Mouse (Mus musculus) frontal cortex, postnatal 14 days (tissue): ENCODE measurements around the gene Cilp2.

Source experiments
- DNase-seq, 2 experiments: peaks; one replicate each; pipeline ENCODE4 v3.0.0; 2022; ENCODE audit warnings: low spot score in 2 of 2

The Cilp2 gene

GRCm38 (mm10) chr8:69874155-69874554 is 13.3 kb downstream of the Cilp2 start:
- DNase-seq = peak in 1 of 2 experiments; percentile 74

GRCm38 (mm10) chr8:69870907-69871306 is 16.6 kb downstream of the Cilp2 start:
- DNase-seq = no peak

- no peak for DNase-seq
Measured at GRCm38 (mm10) chr8:69870003-69870765, 17.3 kb downstream of the Cilp2 start.

- no peak for DNase-seq
Measured at GRCm38 (mm10) chr8:69867696-69868326, 19.7 kb downstream of the Cilp2 start.

GRCm38 (mm10) chr8:69864180-69864579 is 23.3 kb downstream of the Cilp2 start:
- no peak for DNase-seq

- no peak for DNase-seq
Measured at GRCm38 (mm10) chr8:69863387-69864020, 24.0 kb downstream of the Cilp2 start.

GRCm38 (mm10) chr8:69861251-69861650 is 26.2 kb downstream of the Cilp2 start:
- no peak for DNase-seq

GRCm38 (mm10) chr8:69860807-69861206 is 26.7 kb downstream of the Cilp2 start:
- DNase-seq = no peak

GRCm38 (mm10) chr8:69853869-69854268 is 33.6 kb downstream of the Cilp2 start:
- DNase-seq = no peak

GRCm38 (mm10) chr8:69850926-69851506 is 36.5 kb downstream of the Cilp2 start:
- DNase-seq = no peak

- no peak for DNase-seq
Measured at GRCm38 (mm10) chr8:69849899-69850298, 37.6 kb downstream of the Cilp2 start.

GRCm38 (mm10) chr8:69848951-69849350 is 38.5 kb downstream of the Cilp2 start:
- no peak for DNase-seq

GRCm38 (mm10) chr8:69847167-69848065 is 40.1 kb downstream of the Cilp2 start:
- no peak for DNase-seq

GRCm38 (mm10) chr8:69837057-69837682 is 50.3 kb downstream of the Cilp2 start:
- no peak for DNase-seq

- peak; percentile 92 to 97 for DNase-seq
Measured at GRCm38 (mm10) chr8:69832298-69832853, 55.1 kb downstream of the Cilp2 start, which contains the start of gene Pbx4. Pbx4 (plus strand) TSS chr8:69832491.
